Mouse (Mus musculus): ENCODE measurements around the gene Mybph. TPM values are rescaled to one million over a fixed set of nuclear protein-coding genes. Genes with fewer than 3 reads are reported as not detected.
"Not testable (repeated sequence)": the region's sequence is repeated elsewhere in the genome, so short reads cannot be mapped to it uniquely, and the experiment has no call there.

Gene Mybph
- polyA plus RNA-seq, 1 experiment from 2014 or later: 0.34 TPM

DNA sequence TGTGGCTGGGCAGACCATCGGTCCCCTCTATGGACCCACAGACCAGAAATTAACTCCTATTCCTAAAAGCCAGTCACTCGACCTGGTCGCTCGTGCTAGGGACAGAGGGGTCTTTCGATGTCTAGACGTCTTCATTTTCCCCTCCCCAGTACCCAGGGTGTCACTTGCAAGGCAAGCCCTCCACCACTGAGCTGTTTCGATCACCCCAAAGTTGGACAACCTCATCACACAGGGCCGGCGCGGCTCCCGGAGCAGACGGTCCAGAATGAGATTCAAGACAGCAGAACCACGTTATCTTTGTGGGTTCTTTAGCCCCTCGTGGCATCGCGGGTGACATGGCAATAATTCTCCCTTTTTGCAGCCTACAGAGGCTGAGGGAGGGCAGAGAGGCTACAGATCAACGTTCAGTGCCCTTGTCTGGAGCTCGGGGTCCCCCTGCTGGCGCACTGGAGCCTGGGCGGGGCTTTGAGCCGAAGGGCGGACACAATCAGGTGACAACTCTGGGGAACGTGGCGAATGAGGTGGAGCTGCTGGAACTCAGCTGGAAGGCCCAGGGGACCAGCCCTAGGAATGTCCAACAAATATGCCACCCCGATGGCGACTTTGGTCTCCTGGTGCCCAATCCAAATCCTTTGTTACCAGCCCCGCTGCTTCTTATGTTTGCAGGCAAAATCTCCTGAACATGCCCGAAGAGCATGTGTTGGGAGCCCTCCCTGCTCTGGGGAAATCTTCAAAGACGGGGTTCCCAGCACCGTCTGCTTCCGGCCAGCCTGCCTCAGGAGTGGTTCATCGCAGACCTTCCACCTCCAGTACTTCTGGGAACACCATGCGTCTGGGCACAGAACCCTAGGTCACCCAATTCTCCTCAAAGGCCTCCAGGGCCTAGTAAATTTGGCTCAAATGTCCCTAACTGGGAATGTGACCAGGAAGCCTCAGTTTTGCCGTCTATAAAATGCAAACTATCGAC, 51.0 kb downstream of the Mybph start:
- peak overlapping the region; percentile 45 for H3K4me2 ChIP-seq
- H3K9me3 ChIP-seq: no peaks in the 10 kb centered on the region
- no peak overlapping the region for H3K27ac ChIP-seq
- no peaks in the 10 kb centered on the region for H3K36me3 ChIP-seq (replicated peaks)
- H3K4me3 ChIP-seq (replicated peaks): peak overlapping the region; percentile 14; the same call in 1 of the 2 replicates
- H3K4me1 ChIP-seq: peaks cover 10% of the 10 kb centered on the region
- WGBS: 24% methylated on average over 35 of the region's 35 CpGs
- H3K27me3 ChIP-seq: peaks cover 12% of the 10 kb centered on the region
- peak; percentile 83 for ATAC-seq (ENCODE audit: low FRiP score)
- no peak overlapping the region for H3K9ac ChIP-seq

DNA sequence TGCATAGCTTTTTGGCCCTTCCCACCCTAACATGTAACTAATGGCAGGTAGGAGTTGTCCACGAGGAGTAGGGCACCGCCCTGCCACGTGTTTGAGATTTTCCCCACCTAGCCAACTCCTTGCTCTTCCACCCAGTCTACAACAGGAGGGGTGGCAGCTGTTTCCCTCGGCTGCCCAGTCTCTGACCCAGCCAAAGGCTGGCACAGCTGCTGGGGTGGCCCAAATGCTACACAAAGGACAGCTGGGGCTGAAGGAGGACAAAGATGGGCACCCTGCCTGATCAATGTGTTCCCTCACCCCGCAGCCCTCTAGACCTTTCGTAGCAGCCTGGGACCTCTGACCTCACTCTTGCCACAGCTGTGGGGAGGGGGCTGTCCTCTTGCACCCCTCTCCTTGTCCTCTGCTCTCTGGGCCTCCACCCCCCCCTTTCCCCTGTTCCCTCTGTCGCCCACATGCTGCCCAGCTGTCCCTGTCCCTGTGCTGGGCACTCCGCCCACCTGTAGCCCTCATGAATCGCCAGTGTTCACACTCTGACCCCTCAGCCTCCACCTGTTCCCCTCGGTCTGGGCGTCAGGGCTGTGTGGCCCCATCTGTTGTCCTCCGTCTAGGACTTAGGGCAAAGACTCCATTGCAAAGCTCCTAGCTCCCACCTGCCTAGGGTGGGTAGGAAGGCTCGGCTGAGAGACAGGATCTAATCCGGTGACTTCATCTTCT, 51.9 kb downstream of the Mybph start:
- ATAC-seq (ENCODE audit: low FRiP score): no peak
- H3K36me3 ChIP-seq (replicated peaks): no peaks in the 10 kb centered on the region
- no peak overlapping the region for H3K27ac ChIP-seq
- H3K4me1 ChIP-seq: peaks cover 10% of the 10 kb centered on the region
- WGBS: 83% methylated on average over 13 of the region's 14 CpGs
- H3K4me3 ChIP-seq (replicated peaks): no peak overlapping the region
- H3K9ac ChIP-seq: no peak overlapping the region
- peaks cover 12% of the 10 kb centered on the region for H3K27me3 ChIP-seq
- no peak overlapping the region for H3K4me2 ChIP-seq
- no peaks in the 10 kb centered on the region for H3K9me3 ChIP-seq

- Histone ChIP-seq H3K4me2 (no peak overlapping the region), H3K9ac (no peak overlapping the region), H3K27me3 (peaks cover 12% of the 10 kb centered on the region), H3K9me3 (no peaks in the 10 kb centered on the region), H3K27ac (no peak overlapping the region), H3K4me3 (replicated peaks) (no peak overlapping the region), H3K4me1 (peaks cover 10% of the 10 kb centered on the region), H3K36me3 (replicated peaks) (no peaks in the 10 kb centered on the region)
- WGBS: 56% methylated on average over 4 of the region's 4 CpGs
- ATAC-seq (ENCODE audit: low FRiP score): no peak
Observed at GRCm38 (mm10) chr1:134246590-134246989, 53.3 kb downstream of the Mybph start.

- H3K36me3 ChIP-seq (replicated peaks); H3K9me3 ChIP-seq; H3K27ac ChIP-seq; H3K4me2 ChIP-seq; H3K4me3 ChIP-seq (replicated peaks); ATAC-seq (ENCODE audit: low FRiP score); H3K9ac ChIP-seq; H3K27me3 ChIP-seq; H3K4me1 ChIP-seq: not testable (repeated sequence)
- WGBS: 57% methylated on average over 1 of the region's 1 CpGs
Observed at GRCm38 (mm10) chr1:134249681-134250080, 56.4 kb downstream of the Mybph start.

Other genes with a start within 250 kb of the Mybph start
- 2.2 and 3.3 TPM in 2 replicates for gene Fmod, start 156.2 kb upstream of the Mybph start, polyA plus RNA-seq (2016; fragmentation: Nextera tagmentation; extraction: Ambion mirVana)
- gene Btg2, start 114.3 kb upstream of the Mybph start, polyA plus RNA-seq (2016; fragmentation: Nextera tagmentation; extraction: Ambion mirVana): 128 and 135 TPM in 2 replicates
- gene Chit1, start 82.2 kb upstream of the Mybph start, polyA plus RNA-seq (2016; fragmentation: Nextera tagmentation; extraction: Ambion mirVana): not detected in 2 replicates
- gene Chil1, start 11.3 kb upstream of the Mybph start, polyA plus RNA-seq (2016; fragmentation: Nextera tagmentation; extraction: Ambion mirVana): 1.9 and 2.5 TPM in 2 replicates
- gene Adora1, start 42.0 kb downstream of the Mybph start, polyA plus RNA-seq (2016; fragmentation: Nextera tagmentation; extraction: Ambion mirVana): 1.4 and 1.8 TPM in 2 replicates
- 1.2 TPM in 1 of 2 replicates, not detected in the other for gene Myog, start 96.5 kb downstream of the Mybph start, polyA plus RNA-seq (2016; fragmentation: Nextera tagmentation; extraction: Ambion mirVana)
- gene Ppfia4, start 139.5 kb downstream of the Mybph start, polyA plus RNA-seq (2016; fragmentation: Nextera tagmentation; extraction: Ambion mirVana): 3.1 and 3.2 TPM in 2 replicates
- gene Tmem183a, start 168.5 kb downstream of the Mybph start, polyA plus RNA-seq (2016; fragmentation: Nextera tagmentation; extraction: Ambion mirVana): 130 and 131 TPM in 2 replicates
- not detected in 2 replicates for gene 4933406M09Rik, start 192.5 kb downstream of the Mybph start, polyA plus RNA-seq (2016; fragmentation: Nextera tagmentation; extraction: Ambion mirVana)
- 19.2 and 21.5 TPM in 2 replicates for gene Cyb5r1, start 212.1 kb downstream of the Mybph start, polyA plus RNA-seq (2016; fragmentation: Nextera tagmentation; extraction: Ambion mirVana)
- gene Adipor1, start 221.9 kb downstream of the Mybph start, polyA plus RNA-seq (2016; fragmentation: Nextera tagmentation; extraction: Ambion mirVana): 61.1 and 65.1 TPM in 2 replicates

Data from forebrain, embryonic 12.5 days (tissue).